Mouse (Mus musculus) adrenal gland, postnatal 4 days (tissue): ENCODE measurements around the gene Vsir. TPM values are rescaled to one million over a fixed set of nuclear protein-coding genes. Genes with fewer than 3 reads are reported as not detected.

Experiments used
- DNase-seq, 2 experiments: peaks; one replicate each; pipeline ENCODE4 v3.0.0; 2021 to 2022; ENCODE audit warnings: low spot score in 2 of 2, mixed read lengths in 2 of 2
- total RNA-seq, 2 experiments: library from RNA; stranded (reverse); gene quantifications; 2 replicates each; pipeline ENCODE4 v1.2.3; 2021

Vsir gene
- total RNA-seq, 2 experiments from 2014 or later = 15.7 to 16.5 TPM

GRCm38 (mm10) chr10:60380229-60380628 lies 33.6 kb downstream of the Vsir start:
- no peak for DNase-seq

- DNase-seq = no peak
Observed at GRCm38 (mm10) chr10:60381142-60381925, 34.7 kb downstream of the Vsir start.

DNA sequence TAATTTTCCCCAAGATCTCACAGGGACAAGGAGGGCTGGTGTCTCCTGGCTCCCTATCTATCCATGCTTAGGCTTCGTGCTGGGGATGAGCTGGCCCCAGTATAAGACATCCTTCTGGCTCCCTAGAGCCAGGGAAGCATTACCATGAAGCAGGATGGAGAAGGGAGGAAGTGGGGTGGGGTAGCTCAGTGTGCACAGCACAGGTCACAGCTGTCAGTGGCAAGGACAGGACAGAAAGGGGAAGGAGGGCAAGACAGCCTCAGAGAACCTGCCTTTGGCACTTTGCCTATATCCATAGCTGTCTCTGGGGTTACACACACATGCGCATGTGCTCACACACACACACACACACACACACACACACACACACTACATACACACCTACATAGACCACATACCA lies 41.7 kb downstream of the Vsir start:
- no peak for DNase-seq

DNA sequence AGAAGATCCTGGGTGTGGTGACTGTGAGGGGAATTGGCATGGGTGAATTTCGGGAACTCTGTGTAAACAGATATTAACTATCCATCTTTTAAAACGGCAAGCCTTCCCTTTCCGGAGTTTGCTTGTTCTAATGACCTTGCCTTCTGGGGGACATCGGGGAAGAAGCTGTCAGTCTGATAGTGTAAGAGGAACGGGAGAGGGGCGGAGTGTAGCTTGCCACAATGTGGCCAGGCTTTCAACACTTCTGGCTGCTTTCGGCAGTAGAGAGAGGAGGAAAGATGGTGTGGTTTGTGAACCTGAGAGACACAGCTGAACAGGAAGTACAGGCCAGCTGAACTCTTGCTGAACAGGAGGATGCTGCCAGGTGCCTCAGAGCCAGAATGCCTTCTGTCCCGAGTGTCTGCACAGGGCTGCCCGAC lies 42.8 kb downstream of the Vsir start:
- DNase-seq = no peak

DNA sequence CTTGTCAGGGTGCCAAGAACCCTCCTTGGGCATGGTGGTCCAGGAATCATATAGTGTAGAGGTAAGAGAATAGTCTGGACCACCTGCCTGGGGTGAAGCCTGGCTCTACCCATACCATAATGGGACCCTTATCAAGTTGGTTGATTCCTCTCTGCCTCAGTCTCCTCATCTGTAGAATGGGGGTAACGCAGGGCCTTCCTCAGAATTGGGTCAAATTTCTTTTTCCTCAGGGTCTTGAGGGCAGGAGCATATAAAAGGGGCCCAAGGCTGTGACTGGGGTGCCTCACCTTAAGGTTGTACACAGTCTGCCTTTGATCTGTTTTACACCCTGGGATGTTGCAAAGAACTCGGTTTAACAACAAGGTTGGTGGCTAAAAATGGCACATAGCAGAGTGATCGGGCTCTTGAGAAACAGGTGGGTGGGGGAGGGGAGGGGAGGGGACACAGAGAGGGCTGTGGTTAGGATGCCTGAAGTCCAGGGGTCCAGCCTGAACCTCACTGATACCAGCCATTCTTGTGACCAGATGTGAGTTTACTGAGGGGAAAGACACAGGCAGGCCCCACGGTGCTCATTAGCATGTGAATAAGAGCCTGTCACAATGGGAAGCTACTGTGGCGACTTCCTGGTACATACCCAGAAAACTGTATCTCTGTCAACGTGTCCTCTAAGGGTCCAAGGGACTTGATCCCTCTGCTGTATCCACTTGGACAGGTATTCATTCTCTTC lies 43.7 kb downstream of the Vsir start:
- no peak for DNase-seq

- DNase-seq = no peak
Observed at GRCm38 (mm10) chr10:60390904-60391420, 44.3 kb downstream of the Vsir start.

GRCm38 (mm10) chr10:60391661-60392060 lies 45.0 kb downstream of the Vsir start:
- DNase-seq = no peak

- no peak for DNase-seq
Observed at GRCm38 (mm10) chr10:60394936-60395335, 48.3 kb downstream of the Vsir start.

DNA sequence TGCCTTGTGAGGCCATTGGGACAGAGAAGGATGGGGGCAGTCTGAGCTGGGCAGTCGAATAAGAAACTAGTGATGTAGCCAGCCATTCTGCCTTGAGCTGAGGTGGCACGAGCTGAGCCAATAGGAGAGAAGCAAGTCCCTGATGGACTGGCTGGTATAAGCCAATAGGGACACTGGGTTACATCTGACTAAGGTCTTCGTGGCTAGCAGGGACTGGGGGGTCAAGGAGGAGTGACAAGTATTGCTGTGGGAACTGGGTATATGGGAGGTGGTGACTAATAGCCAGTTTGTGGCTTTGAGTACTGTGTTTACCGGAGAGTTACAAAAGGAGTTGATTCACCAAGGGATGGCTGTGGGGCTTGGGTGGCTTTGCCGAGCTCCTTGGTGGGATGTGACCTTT lies 49.0 kb downstream of the Vsir start:
- DNase-seq = no peak

DNA sequence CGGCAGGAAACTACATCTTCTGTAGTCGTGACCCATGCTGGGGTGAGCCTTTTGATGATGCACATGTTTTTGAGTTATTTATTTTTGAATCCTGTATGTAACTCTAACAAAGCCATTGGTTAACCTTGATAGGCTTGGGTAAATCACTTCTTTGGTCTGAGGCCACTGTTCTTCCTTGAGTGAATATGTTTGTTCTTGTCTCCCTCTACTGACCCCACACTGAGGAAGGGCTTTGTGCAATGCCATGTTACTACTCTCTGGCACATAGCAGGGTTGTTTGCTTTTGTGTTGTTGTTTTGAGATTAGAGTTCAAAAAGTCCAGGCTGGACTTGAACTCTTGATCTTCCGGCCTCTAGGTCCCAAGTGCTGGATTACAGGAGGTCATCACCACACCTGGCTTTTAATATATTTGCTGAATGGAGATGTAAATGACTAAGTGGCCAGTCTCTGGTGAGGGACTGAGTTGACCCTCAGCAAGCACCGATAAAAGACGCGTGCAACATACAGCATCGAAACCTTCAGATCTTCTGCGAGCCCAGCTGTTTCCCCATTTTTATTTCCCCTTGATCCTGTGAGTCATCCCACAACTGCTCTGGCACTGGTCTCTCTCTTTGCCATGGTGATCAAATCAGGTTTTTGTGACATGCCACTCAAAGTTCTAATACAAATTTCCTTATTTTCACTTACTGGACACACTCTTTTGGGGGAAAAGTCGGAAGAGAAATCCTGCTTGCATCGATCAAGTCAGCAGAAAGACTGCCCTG lies 51.6 kb downstream of the Vsir start:
- no peak for DNase-seq

- no peak for DNase-seq
Observed at GRCm38 (mm10) chr10:60399449-60399848, 52.8 kb downstream of the Vsir start, which contains the start of gene Gm17455. Gene Gm17455 (plus strand): TSS chr10:60399726.

- no peak for DNase-seq
Observed at GRCm38 (mm10) chr10:60400507-60401295, 54.0 kb downstream of the Vsir start.

GRCm38 (mm10) chr10:60405460-60406177 lies 59.0 kb downstream of the Vsir start:
- DNase-seq = no peak

DNA sequence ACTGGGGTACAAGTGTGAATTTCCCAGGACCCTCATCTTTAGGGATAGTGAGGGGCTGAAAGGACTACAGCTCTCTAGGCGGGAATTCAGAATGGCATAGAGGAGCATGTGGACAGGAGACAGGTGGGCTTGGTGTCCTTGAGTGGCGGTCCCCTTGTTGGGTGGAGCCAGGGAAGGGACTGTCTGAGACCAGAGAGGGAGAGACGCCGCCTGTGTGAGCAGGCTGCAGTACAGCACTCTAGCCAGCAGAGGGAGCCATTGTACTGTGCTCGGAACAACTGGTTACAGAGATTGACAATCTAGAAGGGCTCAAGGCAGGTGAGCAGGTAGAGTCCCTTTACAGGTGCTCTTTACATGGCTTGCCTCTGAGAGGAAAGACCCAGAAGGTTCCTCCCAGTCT lies 61.2 kb downstream of the Vsir start:
- DNase-seq = peak; percentile 22 to 41

GRCm38 (mm10) chr10:60411794-60412193 lies 65.1 kb downstream of the Vsir start:
- DNase-seq = no peak

- DNase-seq = no peak
Observed at GRCm38 (mm10) chr10:60413756-60414155, 67.1 kb downstream of the Vsir start.

GRCm38 (mm10) chr10:60417041-60417440 lies 70.4 kb downstream of the Vsir start:
- no peak for DNase-seq

DNA sequence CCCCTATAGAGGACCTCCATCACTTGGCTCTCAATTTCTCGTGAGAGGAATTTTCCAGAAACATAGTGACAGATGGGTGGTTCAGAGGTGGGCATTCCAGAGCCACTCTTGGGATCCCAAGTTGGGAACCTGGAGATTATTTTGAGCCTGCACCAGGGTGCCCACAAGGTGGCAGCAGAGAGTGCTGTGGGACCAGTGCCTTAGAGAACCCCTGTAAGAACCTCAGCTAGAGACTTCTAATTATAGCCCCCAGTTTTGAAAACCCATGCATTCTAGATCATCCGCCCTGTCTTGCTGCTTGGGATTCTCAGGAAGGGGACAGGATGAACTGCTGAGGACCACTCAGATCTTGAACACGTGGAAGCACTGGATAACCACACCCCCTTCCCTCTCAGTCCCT lies 71.5 kb downstream of the Vsir start:
- DNase-seq = peak in 1 of 2 experiments; percentile 32

DNA sequence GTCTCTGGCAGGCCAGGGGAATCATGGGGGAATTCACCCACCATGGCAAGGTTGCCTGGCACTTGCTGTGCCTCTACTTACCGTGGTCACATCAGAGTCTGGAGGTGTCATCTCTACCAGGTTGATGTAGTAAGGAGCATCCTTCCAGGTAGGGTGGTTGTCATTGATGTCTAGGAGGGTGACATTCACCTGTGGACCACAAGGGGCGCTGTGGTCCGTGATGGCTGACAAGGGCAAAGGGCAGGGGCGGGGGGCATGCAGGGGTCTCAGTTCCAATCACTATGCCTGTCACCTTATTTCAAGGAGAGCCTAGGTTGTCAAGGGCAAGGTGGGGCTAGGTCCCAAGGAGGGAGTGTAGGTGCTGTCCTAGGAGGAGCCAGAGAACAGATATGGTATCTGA lies 73.0 kb downstream of the Vsir start:
- no peak for DNase-seq
